Mouse (Mus musculus) stomach, postnatal 0 days (tissue): Measurements from ENCODE around the gene Gm17334. TPM values are rescaled to one million over a fixed set of nuclear protein-coding genes. Genes with fewer than 3 reads are reported as not detected.

ENCODE experiments used
- ATAC-seq: fragments of 200-750 bp; cut with Nextera tagmentation; 2 replicates; pipeline ENCODE4 v1.8.0; 2017; ENCODE audit not compliant: low FRiP score, low TSS enrichment
- DNase-seq: peaks from one replicate; pipeline ENCODE4 v3.0.0-alpha.2; 2016; ENCODE audit warnings: low spot score
- H3K27ac ChIP-seq: fragments of 300-500 bp; sonication (generic); replicated peaks from 2 replicates; pipeline ENCODE4 v1.5.1; 2014; ENCODE audit warnings: mild to moderate bottlenecking, control low read depth
- H3K27me3 ChIP-seq: fragments of 300-500 bp; sonication (generic); 2 replicates; pipeline ENCODE4 v1.6.1; 2014; ENCODE audit warnings: low read length; ENCODE audit not compliant: control insufficient read depth, insufficient read depth
- H3K36me3 ChIP-seq: fragments of 300-500 bp; sonication (generic); 2 replicates; pipeline ENCODE4 v1.6.1; 2014; ENCODE audit warnings: low read length, mixed read lengths; ENCODE audit not compliant: control insufficient read depth, insufficient read depth
- H3K4me1 ChIP-seq: fragments of 300-500 bp; sonication (generic); replicated peaks from 2 replicates; pipeline ENCODE4 v1.6.1; 2014; ENCODE audit warnings: antibody characterized with exemption; ENCODE audit not compliant: control insufficient read depth, insufficient read depth
- H3K4me2 ChIP-seq: fragments of 300-500 bp; sonication (generic); replicated peaks from 2 replicates; pipeline ENCODE4 v1.6.1; 2014; ENCODE audit warnings: low read depth, mild to moderate bottlenecking, control low read depth, moderate library complexity
- H3K4me3 ChIP-seq: fragments of 300-500 bp; sonication (generic); 2 replicates; pipeline ENCODE4 v1.5.1; 2014; ENCODE audit warnings: low read depth, low read length, control low read depth
- H3K9ac ChIP-seq: fragments of 300-500 bp; sonication (generic); 2 replicates; pipeline ENCODE4 v1.6.1; 2014; ENCODE audit warnings: mild to moderate bottlenecking, low read length, control low read depth, mixed read lengths
- H3K9me3 ChIP-seq: fragments of 300-500 bp; sonication (generic); 2 replicates; pipeline ENCODE4 v1.6.1; 2016; ENCODE audit warnings: low read length; ENCODE audit not compliant: control insufficient read depth
- CTCF ChIP-seq: IDR thresholded peaks from 2 replicates; pipeline ENCODE4 v1.5.1; 2016; ENCODE audit warnings: antibody characterized with exemption, low read depth, mild to moderate bottlenecking, moderate library complexity
- EP300 ChIP-seq: optimal IDR thresholded peaks from 2 replicates; pipeline ENCODE3; 2016; ENCODE audit warnings: antibody characterized with exemption
- WGBS: fragments of 180-500 bp; shearing (Covaris S2); extraction: QIAGEN DNeasy Blood & Tissue Kit; methylation state at CpG from one replicate; pipeline ENCODE4 v1.1.7; 2014; 5-methylcytosine and 5-hydroxymethylcytosine counted together
- microRNA-seq: library from miRNA; unstranded; fragments of <30 nt; microRNA quantifications from one replicate; pipeline ENCODE4, GENCODE M21; 2016
- polyA plus RNA-seq: library from polyadenylated mRNA; unstranded; fragments of >200 nt; fragmentation: Nextera tagmentation; extraction: Ambion mirVana; gene quantifications from 2 replicates; pipeline ENCODE4 v1.2.1, GENCODE M21; 2015

Gm17334 gene
- polyA plus RNA-seq, 1 experiment from 2014 or later: 0.17 TPM

DNA sequence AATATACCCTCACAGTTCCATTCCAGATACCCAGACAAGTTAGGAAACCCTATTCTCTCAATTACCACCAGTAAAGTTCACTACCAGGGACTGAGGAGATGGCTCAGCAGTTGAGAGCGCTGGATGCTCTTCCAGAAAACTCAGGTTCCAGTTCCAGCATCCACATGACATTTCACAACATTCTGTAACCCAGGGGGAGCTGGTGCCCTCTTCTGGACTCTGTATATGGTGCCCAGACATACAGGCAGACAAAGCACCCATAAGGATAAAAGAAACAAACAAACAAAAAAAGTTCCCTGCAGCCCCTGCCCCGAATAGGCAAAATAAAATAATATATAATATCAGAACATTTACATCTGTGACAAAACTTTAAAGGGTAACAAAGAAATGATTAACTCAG, 38.6 kb downstream of the Gm17334 start:
- Histone ChIP-seq H3K9me3 (no peaks in the 10 kb centered on the region), H3K4me2 (no peak overlapping the region), H3K4me3 (no peak overlapping the region), H3K27ac (no peak overlapping the region), H3K9ac (no peak overlapping the region), H3K4me1 (no peaks in the 10 kb centered on the region), H3K27me3 (no peaks in the 10 kb centered on the region), H3K36me3 (no peaks in the 10 kb centered on the region)
- DNase-seq (no peak), ATAC-seq (no peak)
- WGBS: 68% methylated on average over 2 of the region's 2 CpGs
- TF ChIP-seq CTCF: no peak
- no peak for TF ChIP-seq EP300

DNA sequence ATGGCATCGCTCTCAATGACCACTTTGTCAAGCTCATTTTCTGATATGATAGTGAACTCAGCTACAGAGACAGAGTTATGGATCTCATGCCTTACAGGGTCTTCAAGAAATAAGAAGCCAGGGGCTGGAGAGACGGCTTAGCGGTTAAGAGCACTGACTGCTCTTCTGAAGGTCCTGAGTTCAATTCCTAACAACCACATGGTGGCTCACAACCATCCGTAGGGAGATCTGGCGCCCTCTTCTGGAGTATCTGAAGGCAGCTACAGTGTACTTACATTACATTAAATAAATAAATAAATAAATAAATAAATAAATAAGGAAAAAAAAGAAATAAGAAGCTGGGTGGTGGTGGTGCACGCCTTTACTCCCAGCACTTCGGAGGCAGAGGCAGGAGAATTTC, 39.2 kb downstream of the Gm17334 start:
- Histone ChIP-seq H3K27ac (no peak overlapping the region), H3K4me2 (no peak overlapping the region), H3K4me1 (no peaks in the 10 kb centered on the region), H3K9me3 (no peaks in the 10 kb centered on the region), H3K27me3 (no peaks in the 10 kb centered on the region), H3K9ac (no peak overlapping the region), H3K4me3 (no peak overlapping the region), H3K36me3 (no peaks in the 10 kb centered on the region)
- no peak for DNase-seq
- no peak for ATAC-seq
- WGBS: 90% methylated on average over 7 of the region's 7 CpGs
- TF ChIP-seq EP300: no peak
- peak; percentile 40 for TF ChIP-seq CTCF

DNA sequence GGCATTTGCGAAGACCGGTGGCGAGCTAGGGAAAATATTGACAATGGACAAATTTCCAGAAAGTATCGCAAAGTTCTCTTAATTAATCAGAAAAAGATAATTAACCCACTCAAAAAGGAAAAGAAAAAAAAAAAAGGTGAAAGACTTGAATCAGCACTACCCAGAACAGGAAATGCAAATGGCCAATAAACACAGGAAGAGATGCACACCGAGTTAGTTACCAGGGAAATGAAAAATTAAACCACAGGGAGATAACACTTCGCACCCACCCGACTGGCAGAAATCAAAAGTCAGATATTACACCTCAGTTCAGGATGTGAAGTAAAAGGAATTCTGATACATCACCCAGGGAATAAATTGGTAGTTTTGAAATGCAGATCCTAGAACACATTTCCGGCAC, 40.7 kb downstream of the Gm17334 start:
- Histone ChIP-seq H3K4me3 (no peak overlapping the region), H3K4me1 (no peaks in the 10 kb centered on the region), H3K9ac (no peak overlapping the region), H3K27ac (no peak overlapping the region), H3K4me2 (no peak overlapping the region), H3K27me3 (no peaks in the 10 kb centered on the region), H3K9me3 (no peaks in the 10 kb centered on the region), H3K36me3 (no peaks in the 10 kb centered on the region)
- DNase-seq (no peak), ATAC-seq (no peak)
- 82% methylated on average over 8 of the region's 8 CpGs for WGBS
- TF ChIP-seq CTCF (no peak), EP300 (no peak)

DNA sequence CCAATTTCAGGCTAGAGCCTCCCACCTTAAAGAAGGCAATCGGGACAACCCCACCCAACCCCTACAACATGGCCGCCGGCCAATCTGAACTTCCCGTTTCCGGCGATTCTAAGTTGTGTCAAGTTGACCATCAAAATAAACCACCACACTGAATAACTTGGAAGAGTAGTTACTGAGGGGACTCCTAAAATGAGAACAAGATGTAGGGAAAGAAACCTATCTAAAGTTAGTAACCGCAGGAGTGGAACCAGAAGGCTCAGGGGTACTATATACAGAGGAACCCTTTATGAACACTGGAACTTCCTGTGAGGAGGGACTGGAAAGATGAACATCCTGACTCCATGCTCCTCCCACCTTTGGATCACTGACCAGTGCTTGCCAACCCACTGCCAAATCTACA, 41.5 kb downstream of the Gm17334 start:
- TF ChIP-seq CTCF (no peak), EP300 (no peak)
- no peaks in the 10 kb centered on the region for H3K36me3 ChIP-seq
- H3K9me3 ChIP-seq: no peaks in the 10 kb centered on the region
- DNase-seq (no peak), ATAC-seq (no peak)
- no peaks in the 10 kb centered on the region for H3K27me3 ChIP-seq
- no peaks in the 10 kb centered on the region for H3K4me1 ChIP-seq
- no peak overlapping the region for H3K4me2 ChIP-seq
- H3K9ac ChIP-seq: no peak overlapping the region
- no peak overlapping the region for H3K4me3 ChIP-seq
- 93% methylated on average over 7 of the region's 7 CpGs for WGBS
- no peak overlapping the region for H3K27ac ChIP-seq

Small RNA genes lying within 50 kb of the gene (microRNA-seq; reads per million reads assigned to microRNA genes)
- gene Mir7671: not detected

Other genes starting within 250 kb of the Gm17334 start
- gene Kif3a, start 205.8 kb downstream of the Gm17334 start, polyA plus RNA-seq: 22.1 and 25.3 TPM in 2 replicates
- 0.27 and 0.45 TPM in 2 replicates for gene Il4, start 154.5 kb downstream of the Gm17334 start, polyA plus RNA-seq
- not detected in 2 replicates for gene Il13, start 138.5 kb downstream of the Gm17334 start, polyA plus RNA-seq
- gene Rad50, start 65.9 kb downstream of the Gm17334 start, polyA plus RNA-seq: 12.4 and 15.7 TPM in 2 replicates
- gene Il5, start 52.4 kb downstream of the Gm17334 start, polyA plus RNA-seq: not detected in 2 replicates
- 18.7 and 25.7 TPM in 2 replicates for gene Irf1, start 3.2 kb downstream of the Gm17334 start, polyA plus RNA-seq
- 1.9 and 2.3 TPM in 2 replicates for gene Gm12216, start 86.1 kb upstream of the Gm17334 start, polyA plus RNA-seq
- 9.4 and 10.1 TPM in 2 replicates for gene Slc22a5, start 118.5 kb upstream of the Gm17334 start, polyA plus RNA-seq
- 6.0 and 6.3 TPM in 2 replicates for gene Slc22a21, start 207.1 kb upstream of the Gm17334 start, polyA plus RNA-seq